Mouse (Mus musculus) thymus, postnatal 4 days (tissue): ENCODE measurements around the gene Lst1.

ENCODE experiments used
- DNase-seq: peaks from one replicate; pipeline ENCODE4 v3.0.0; 2021

The Lst1 gene

DNA sequence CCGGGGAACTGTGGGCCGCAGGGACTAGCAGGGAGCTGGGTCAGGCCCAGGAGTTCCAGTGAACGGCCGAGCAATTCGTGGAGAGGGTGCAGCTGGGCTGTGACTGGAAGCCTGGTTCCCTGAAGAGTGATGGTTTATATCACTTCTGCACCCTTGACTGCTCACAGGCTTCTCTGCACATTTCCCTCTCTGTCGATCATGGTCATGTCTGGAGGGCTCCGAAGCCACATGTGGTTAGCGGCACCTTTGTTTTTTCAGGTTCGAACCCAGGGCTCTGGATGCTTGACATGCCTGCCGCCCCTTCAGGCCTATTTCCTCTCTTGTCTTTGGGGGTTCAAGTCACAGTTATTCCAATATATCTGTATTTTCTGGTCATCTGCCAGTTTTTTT lies 17.1 kb upstream of the Lst1 start:
- no peak for DNase-seq

DNA sequence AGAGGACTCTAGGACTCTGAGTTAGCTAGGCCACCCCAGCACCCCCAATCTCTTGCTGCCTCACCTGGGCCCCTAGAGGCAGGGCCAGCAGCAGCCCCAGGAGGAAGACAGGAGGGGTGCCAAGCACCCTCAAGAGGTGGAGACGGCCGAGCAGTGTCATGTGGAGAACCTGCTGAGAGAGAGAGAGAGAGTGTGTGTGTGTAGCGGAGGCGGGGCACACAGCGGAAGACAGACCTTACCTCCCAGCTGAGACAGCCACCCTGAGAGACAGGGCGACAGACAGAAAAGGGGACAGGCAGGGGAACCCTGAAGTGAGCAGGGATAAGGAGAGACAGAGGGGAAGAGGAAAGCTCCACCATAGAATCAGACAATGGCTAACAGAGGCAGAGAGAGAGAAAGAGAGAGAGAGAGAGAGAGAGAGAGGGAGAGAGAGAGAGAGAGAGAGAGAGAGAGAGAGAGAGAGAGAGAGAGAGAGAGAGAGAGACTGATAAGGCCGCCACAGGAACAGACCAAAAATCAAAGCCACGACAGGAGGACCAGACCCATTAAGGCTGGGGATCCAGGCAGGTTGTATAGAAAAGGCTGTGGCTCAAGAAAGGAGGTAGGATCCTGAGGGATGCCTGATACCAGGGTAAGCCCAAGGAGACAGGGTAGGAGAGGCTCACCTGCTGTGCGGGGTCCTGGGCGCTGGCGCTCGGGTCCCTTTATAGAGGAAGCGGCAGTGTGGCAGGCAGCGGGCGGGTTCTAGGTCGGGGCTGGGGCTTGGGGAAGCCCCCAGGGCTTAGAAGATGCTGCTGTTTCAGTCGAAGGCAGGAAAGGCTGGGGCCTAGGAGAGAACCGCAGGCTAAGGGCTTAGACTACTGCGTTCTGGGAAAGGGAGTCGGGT lies 16.5 kb upstream of the Lst1 start, which contains the start of gene Lta:
Gene Lta, minus strand, starts transcription at position 858 of the 886 bp plus-strand sequence.
- peak; percentile 79 for DNase-seq

DNA sequence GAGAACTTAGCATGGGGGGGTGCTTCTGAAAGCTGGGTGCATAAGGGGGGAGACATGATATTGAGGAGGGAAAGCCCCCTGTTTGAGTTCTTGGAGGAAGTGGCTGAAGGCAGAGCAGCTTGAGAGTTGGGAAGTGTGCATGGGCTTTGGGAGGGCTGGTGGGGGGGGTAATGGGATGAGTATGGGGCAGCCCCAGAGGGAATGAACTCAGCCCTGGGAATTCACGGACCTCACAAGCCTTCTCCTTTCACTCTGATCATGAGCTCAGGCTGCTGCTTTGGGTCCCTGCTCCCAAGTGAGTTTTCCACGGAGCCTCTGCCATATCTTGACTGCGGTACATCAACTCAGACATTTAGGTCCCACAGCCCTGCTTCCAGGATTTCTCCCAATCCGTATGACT lies 14.2 kb upstream of the Lst1 start:
- peak; percentile 18 for DNase-seq

DNA sequence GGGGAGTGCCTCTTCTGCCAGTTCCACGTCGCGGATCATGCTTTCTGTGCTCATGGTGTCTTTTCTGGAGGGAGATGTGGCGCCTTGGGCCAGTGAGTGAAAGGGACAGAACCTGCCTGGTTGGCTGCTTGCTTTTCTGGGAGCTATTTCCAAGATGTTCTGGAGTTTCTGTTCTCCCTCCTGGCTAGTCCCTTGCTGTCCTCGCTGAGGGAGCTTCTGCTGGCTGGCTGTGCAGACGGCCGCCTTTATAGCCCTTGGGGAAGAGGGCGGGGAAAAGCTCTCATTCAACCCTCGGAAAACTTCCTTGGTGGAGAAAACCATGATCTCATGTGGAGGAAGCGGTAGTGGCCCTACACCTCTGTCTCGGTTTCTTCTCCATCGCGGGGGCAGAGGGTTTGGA lies 13.5 kb upstream of the Lst1 start, which contains the start of gene Tnf:
Gene Tnf, minus strand, starts transcription at position 221 of the 400 bp plus-strand sequence.
- peak; percentile 75 for DNase-seq

DNA sequence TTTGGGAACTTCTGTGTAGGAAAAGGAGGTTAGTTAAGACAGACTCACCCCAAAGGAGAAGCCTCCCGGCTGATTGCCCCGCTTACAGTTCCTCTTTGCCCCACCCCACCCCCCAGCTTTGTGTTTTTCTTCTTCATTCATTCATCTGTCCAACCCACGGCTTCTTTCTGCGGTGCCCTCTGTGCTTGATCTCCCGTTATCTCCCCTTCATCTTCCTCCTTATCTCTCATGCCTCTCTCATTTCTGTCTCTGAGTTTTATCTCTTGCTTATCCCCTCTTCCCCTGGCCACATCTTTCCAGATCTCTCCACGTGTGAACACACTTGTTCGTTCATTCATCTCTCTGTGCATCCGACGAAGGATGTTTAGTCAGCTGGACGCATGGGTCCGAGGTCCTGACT lies 12.9 kb upstream of the Lst1 start:
- peak; percentile 46 for DNase-seq

DNA sequence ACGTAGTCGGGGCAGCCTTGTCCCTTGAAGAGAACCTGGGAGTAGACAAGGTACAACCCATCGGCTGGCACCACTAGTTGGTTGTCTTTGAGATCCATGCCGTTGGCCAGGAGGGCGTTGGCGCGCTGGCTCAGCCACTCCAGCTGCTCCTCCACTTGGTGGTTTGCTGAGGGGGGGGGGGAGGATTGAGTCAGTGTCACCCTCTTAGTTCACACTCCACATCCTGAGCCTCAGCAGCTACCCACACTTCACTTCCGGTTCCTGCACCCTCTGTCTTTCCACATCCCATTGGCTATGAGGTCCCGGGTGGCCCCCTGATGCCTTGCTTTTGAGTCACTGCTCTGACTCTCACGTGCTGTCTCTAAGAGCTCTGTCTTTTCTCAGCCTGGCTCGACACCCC lies 12.2 kb upstream of the Lst1 start:
- DNase-seq, result peak; percentile 77

DNA sequence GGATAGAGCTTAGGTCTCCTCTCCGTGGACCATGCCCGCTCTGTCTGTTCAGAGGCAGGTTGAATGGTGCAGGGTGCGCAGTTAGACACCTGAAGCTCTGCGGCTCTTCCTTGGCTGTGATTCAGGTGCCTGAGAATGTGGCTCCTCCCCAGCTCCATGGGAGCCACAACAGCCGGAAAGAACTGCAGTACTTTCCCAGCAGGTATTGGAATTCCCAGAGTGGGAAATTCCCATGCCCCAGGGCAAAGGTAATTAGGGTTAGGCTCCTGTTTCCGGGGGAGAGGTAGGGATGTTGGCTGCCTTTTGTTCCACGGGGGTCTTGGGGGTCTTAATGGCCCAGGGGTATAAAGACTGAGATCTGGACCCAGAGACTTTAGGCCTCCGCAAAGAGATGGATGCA lies 10.7 kb upstream of the Lst1 start:
- DNase-seq, result peak; percentile 25

DNA sequence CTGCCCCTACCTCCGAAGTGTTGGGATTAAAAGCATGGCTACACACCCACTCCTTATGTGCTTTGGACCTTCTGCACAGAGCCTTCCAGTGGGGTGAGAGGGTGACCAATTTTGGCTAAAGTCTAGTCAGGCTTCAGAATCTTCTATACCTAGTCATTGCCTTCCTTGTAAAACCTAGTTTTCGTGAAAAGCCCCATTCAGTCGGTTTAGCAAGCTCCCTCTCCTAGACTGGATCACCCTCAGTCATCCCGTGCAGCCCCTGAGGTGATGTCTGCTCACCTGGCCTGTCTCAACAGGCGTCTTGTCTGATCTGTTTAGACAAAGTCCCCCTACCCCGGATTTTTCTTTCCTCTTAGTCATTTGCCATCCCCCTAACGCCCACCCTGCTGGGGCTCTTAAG lies 9.8 kb upstream of the Lst1 start:
- peak; percentile 15 for DNase-seq

DNA sequence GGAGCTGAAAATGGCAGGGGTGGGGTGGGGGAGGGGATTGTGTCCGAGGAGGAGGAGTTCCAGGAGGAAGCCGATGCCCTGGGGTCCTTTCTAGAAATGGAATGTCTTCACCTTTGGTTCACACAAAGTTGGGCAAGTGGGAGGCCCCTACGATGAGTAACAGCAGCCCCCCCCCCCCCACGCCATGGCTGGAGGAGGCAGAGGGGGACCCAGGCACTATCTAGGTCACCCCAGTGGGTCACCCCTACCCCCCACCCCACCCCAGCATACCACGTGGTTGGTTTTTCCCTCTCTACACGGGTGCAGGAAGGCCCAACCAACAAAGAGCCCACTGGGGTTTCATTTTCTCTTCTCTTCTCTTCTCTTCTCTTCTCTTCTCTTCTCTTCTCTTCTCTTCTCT lies 8.9 kb upstream of the Lst1 start:
- peak; percentile 45 for DNase-seq

DNA sequence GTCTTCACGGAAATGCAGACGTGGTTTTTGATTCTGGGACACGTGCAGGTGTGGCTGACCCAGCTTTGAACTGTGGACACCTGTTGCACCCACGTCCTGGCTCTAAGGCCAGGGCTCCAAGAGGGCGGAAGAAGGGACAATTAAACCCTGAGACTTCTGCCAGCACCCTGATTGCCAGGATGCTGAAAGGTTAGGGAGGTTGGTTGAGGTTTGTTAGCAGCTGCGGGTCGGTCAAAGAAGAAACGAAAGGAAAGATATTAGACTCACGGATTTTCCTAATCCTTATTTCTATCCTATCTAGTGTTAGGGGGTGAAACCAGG lies 8.0 kb upstream of the Lst1 start:
- DNase-seq, result peak; percentile 54

DNA sequence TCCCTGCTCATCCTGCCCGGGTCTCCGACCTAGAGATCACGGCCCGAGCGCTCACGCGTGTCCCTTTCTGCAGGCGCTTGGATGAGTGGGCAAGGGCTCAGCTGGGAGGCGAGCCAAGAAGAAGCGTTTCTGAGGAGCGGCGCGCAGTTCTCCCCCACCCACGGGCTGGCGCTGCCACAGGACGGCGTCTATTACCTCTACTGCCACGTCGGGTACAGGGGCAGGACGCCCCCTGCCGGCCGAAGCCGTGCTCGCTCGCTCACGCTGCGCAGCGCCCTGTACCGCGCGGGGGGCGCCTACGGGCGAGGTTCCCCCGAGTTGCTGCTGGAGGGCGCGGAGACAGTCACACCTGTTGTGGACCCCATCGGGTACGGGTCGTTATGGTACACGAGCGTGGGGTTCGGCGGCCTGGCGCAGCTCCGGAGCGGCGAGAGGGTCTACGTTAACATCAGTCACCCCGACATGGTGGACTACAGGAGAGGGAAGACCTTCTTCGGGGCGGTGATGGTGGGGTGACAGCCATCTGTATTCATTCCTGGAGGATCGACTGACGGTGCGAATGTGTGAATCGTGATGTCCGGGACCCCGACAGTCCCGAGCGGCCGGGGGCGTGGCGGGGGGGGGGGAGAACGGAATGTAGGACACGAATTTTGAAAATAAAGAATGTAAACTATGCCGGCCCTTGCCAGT lies 7.5 kb upstream of the Lst1 start:
- DNase-seq, result peak; percentile 99

DNA sequence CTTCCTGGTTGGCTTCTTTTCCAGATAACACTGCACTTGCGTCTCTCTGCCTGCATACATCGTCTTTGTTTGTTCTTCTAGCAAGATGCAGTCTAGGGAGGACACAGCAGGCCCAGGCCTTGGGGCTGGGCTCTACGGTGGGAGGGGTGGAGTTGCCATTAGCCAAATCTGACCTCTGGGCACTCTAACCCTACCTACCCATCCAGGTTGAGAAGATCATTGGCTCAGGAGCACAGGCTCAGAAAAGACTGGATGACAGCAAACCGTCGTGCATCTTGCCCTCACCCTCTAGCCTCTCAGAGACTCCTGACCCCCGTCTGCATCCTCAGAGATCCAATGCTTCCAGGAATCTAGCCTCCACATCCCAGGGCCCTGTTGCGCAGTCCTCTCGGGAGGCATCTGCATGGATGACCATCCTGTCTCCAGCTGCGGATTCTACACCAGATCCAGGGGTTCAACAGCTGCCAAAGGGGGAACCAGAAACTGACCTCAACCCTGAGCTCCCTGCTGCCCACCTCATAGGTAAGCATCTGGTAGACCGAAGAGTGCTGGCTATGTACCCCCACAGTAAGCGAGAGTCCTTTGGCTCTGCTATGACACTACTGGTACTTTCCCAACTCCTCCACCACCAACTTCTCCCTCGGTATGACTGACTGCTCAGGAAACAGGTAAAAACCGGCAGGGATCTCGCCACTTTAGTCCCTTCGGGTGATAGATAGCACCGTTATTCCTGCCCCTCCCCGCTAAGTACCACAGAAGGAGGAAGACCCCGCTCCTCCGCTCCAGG lies 6.8 kb upstream of the Lst1 start:
- DNase-seq, result peak; percentile 62

DNA sequence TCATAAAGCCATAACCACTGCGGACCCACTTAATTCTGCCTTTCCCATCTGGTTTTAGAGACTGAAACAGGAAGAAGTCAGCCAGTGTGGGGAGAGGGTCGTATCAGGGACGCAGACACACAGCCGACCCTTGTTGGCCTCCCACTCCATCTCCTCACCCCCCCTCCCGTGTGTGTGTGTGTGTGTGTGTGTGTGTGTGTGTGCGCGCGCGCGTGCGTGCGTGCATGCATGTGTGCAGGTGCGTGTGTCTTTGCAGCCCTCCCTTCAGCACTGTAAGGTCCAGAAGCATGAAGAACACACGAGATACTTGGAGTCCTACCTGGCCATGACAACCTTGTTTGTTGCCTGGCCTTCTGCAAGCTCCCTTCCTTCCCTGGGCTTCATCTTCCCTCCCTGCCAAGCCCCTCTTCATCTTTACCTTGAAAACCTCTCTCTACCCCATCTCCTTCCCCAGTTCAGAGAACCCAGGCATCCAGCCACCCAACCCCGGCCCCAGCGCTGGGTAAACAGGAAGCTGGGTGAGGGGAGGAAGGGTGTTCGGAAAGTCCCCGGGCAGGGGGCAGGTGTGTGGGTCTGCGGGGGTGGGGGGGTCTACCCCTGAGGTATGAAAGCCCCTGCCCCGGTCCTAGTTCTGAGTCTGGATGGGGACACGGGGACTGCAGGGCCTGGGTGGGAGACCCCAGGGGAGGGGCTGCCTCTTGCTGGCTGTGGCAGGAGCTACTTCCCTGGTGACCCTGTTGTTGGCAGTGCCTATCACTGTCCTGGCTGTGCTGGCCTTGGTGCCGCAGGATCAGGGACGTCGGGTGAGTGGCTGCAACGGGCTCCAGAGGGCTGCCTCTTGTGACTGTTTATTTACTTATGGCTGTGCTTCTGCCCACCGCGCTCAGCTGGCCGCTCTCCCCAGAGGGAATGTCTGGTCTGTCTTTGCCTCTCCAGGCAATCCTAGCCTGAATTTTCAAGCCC lies 5.9 kb upstream of the Lst1 start, which contains the start of gene Ltb:
Gene Ltb, plus strand, starts transcription at position 559 of the 963 bp plus-strand sequence.
- peak; percentile 89 for DNase-seq

DNA sequence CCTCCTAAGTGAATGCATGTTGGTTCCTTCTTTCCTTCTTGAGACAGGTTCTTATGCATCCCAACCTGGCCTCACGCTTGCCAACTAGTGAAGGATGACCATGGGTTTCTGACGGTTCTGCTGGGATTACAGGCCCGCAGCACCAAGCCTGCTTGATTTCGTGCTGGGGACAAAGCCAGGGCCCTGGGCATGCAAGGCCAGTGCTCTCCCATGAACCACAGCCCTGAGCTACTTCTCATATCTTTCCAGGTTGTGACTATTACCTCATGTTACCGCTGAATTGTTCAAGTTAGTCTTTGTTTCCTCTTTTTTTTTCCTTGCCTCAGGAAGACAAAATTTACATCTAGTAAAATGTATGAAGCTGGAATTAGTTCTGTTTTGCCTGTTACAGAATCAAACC lies 4.7 kb upstream of the Lst1 start:
- DNase-seq, result peak; percentile 31

DNA sequence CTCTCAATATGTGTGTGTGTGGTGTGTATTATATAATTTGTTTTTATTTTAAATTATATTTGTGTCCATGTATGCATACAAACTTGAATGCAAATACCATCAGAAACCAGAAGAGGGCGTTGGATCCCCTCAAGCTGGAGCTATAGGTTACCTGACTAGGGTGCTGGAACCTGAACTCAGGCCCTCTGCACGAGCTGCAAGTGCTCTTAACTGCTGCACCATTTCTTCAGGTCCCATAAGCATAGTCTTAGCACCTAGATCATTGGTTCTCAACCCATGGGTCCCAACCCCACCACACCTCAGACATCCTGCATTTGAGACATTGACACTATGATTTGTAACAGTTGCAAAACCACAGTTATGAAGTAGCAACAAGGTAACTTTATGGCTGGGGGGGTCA lies 3.5 kb upstream of the Lst1 start:
- no peak for DNase-seq

DNA sequence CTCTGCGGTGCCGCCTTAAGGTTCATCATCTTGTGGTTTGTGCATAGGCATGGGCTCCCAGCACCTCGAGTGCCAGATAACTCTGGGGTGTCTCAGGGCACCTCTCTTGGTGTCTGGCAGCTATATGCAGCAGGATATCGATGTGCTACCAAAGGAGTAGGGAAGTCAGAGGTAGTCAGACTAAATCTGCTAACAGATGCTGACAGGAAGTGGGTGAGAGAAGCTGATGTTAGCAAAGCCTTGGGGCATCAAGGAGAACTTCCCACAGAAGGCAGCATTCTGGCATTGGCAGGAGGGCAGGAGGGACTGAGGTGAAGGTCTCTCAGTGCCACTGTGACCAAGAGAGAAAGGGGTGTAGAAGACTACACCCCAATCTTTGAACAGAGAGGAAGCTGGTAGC lies 1.9 kb upstream of the Lst1 start:
- peak; percentile 66 for DNase-seq

DNA sequence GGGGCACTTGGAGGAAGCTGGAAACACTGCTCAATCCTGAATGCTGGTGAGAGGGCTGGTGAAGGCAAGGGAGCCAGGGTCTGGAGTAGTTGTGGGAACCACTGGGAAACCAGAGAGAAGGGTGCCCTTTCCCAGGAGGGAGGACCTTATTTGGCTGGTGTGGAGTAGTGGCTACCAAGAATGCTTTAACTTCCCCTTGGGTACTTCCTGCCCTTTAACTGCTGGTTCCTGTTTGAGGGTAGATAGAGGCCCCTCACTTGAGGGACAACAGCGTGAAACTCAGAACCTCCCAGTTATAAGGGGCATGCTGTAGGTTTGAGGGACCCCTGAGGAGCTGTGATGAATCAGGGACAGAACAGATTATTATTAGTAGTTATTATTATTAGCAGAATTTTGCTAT lies 947 bp upstream of the Lst1 start:
- DNase-seq, result no peak

DNA sequence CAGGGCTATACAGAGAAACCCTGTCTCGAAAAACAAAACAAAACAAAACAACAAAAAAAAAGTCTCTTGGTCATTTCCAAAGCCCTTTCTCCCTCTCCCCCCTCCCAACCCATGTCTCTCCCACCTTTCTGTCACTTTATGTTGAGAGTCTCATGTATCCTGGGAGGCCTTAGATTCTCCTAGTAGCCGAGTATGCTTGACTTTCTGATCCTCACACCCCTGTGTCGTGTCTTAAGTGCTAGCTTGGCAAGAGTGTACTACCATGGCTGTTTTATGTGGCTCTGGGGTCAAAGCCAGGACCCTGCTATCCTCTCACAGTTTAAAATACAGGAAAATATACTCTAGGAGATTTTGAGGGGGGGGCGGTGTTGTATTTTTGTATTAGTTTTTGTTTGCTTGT lies 894 bp downstream of the Lst1 start:
- no peak for DNase-seq

DNA sequence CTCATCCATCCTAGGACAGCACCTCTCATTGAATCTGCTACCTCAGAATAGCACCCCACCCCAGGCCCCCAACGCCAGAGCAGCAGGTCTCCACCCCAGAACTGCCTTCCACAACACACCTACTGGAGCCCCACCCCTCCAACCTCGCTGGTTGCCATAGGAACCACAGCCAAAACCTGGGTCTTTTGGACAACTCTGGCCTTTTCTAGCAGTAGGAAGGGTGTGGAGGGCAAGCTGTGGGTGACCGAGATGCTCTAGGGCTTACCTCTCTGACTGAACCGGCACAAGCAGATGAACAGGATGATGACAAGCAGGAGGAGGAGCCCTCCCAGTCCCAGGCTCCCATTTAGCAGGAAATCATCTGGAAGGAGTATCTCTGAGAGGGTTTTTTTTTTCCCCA lies 1.6 kb downstream of the Lst1 start:
- peak; percentile 79 for DNase-seq

DNA sequence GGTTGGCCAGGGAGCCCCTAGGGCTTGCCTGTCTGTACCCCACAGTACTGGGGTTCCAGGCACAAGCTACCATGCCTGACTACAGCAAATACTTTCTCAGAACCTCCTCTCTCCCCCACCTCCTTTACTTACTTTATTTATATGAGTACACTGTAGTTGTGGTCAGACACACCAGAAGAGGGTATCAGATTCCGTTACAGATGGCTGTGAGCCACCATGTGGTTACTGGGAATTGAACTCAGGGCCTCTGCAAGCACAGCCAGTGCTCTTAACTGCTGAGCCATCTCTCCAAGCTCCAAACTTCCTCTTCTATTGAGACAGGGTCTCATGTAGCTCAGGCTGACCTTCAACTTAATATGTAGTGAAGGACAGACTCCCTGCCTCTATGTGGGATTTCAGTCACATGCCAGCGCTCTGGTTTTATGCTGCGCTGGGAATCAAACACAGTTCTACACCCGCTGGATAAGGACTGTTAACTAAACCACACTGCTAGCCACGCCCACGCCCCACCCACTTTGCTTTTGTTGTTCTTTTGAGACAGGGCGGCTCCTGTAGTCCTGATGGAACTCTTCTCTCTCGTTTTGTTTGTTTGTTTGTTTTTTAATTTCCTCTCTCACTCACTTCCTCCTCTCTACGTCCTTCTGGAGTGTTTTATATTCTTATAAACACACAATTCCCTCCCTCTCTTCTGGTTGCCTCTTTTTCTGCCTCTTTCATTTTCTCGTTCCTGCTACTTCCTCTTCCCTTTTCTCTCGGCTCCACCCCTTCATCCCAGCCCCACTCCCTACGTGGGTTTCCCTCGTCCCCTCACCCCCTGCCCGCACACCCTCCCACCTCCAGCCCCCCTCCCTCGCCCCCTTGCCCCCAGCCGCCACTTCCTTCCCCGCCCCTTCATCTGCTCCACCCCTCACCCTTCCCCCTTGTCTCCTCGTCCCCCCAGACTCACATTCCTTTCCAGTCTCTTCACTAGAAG lies 2.3 kb downstream of the Lst1 start:
- peak; percentile 96 for DNase-seq

DNA sequence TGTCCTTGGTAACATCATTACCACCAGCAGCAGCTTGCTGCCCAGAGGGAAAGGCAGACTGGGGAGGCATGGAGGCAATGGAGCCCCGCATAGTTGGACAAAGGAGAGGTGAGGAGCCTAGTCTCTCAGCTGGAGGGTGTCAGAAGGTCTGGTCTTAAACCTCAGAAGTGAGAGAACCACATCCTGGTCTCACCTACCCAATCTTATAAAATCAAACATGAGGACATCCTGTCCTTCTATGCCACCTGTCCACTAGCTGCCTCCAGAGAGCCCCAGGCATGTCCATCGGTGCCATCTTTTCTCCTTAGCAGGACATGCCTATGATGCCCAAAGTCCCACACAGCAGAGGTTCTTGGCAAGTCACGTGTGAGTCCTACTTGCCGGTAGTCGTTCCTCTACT lies 8.1 kb downstream of the Lst1 start:
- DNase-seq, result no peak
